Mouse (Mus musculus) CH12.LX (cell line): ENCODE measurements at regions not wholly inside any gene's neighbourhood (a gene's known extent, or its start where the extent isn't known, plus 50 kb on each side); places are given as distances from the start of the nearest gene placed in this dataset.

Experiments used
- CHD1 ChIP-seq: IDR thresholded peaks from 2 replicates; pipeline ENCODE4 v1.6.1; 2012; ENCODE audit warnings: low read depth, low read length, improper control_type of control experiment, inconsistent platforms
- CHD2 ChIP-seq: IDR thresholded peaks from 2 replicates; pipeline ENCODE4 v1.6.1; 2011; ENCODE audit warnings: low read length, improper control_type of control experiment
- CTCF ChIP-seq, 2 experiments: IDR thresholded peaks in 1 of 2; conservative IDR thresholded peaks in 1 of 2; 2 replicates each; pipeline ENCODE4 v1.5.1; 2011 to 2012; ENCODE audit warnings: low read depth in 2 of 2, low read length in 2 of 2, improper control_type of control experiment in 1 of 2, inconsistent platforms in 1 of 2, mild to moderate bottlenecking in 1 of 2, moderate library complexity in 1 of 2
- EP300 ChIP-seq: IDR thresholded peaks from 2 replicates; pipeline ENCODE4 v1.6.1; 2011; ENCODE audit warnings: low read length, improper control_type of control experiment
- GABPA ChIP-seq: IDR thresholded peaks from 2 replicates; pipeline ENCODE4 v1.6.1; 2012; ENCODE audit warnings: low read depth, low read length, improper control_type of control experiment, inconsistent platforms; ENCODE audit not compliant: insufficient replicate concordance
- MAFK ChIP-seq: IDR thresholded peaks from 2 replicates; pipeline ENCODE4 v1.6.1; 2011; ENCODE audit warnings: low read length, improper control_type of control experiment; ENCODE audit not compliant: insufficient replicate concordance
- NRF1 ChIP-seq: IDR thresholded peaks from 2 replicates; pipeline ENCODE4 v1.6.1; 2014; ENCODE audit warnings: low read depth, mild to moderate bottlenecking, inconsistent platforms, low read length, improper control_type of control experiment, moderate library complexity
- POLR2A ChIP-seq: IDR thresholded peaks from 2 replicates; pipeline ENCODE4 v1.6.1; 2011; ENCODE audit warnings: low read depth, mild to moderate bottlenecking, improper control_type of control experiment, low read length
- POLR2AphosphoS2 ChIP-seq: IDR thresholded peaks from 2 replicates; pipeline ENCODE4 v1.6.1; 2011; ENCODE audit warnings: low read depth, low read length, improper control_type of control experiment
- SIN3A ChIP-seq: IDR thresholded peaks from 2 replicates; pipeline ENCODE4 v1.6.1; 2012; ENCODE audit warnings: low read length, improper control_type of control experiment, inconsistent platforms
- USF1 ChIP-seq: IDR thresholded peaks from 2 replicates; pipeline ENCODE4 v1.6.1; 2014; ENCODE audit warnings: low read depth, mild to moderate bottlenecking, inconsistent platforms, low read length, improper control_type of control experiment
- ZC3H11A ChIP-seq: IDR thresholded peaks from 2 replicates; pipeline ENCODE4 v1.6.1; 2012; ENCODE audit warnings: low read depth, mild to moderate bottlenecking, inconsistent platforms, low read length, improper control_type of control experiment

GRCm38 (mm10) chr11:86870486-86871165 is 63.1 kb upstream of the Dhx40 start:
- TF ChIP-seq EP300 (no peak), CHD1 (no peak), CHD2 (no peak), ZC3H11A (no peak), CTCF (conservative IDR thresholded peaks at IDR 0.05 in 1 of 2, IDR thresholded peaks at IDR 0.05 in 1 of 2; ENCODE audit: low read depth in 2 of 2, low read length in 2 of 2) (no peak), POLR2A (no peak), NRF1 (no peak), POLR2AphosphoS2 (no peak), USF1 (no peak), SIN3A (no peak), GABPA (no peak), MAFK (no peak)
